Mouse (Mus musculus) midbrain, embryonic 16.5 days (tissue): Measurements from ENCODE around the gene Sirpa. TPM values are rescaled to one million over a fixed set of nuclear protein-coding genes. Genes with fewer than 3 reads are reported as not detected.

Source experiments
- ATAC-seq: fragments of 200-750 bp; cut with Nextera tagmentation; 2 replicates; pipeline ENCODE4 v1.8.0; 2017; ENCODE audit warnings: moderate TSS enrichment
- H3K27ac ChIP-seq: fragments of 300-500 bp; sonication (generic); 2 replicates; pipeline ENCODE4 v1.5.1; 2014; ENCODE audit warnings: mild to moderate bottlenecking, low read length, mixed read lengths
- H3K27me3 ChIP-seq: fragments of 300-500 bp; sonication (generic); 2 replicates; pipeline ENCODE4 v1.6.1; 2014; ENCODE audit warnings: low read depth, low read length, mixed read lengths; ENCODE audit not compliant: control insufficient read depth, insufficient read depth
- H3K36me3 ChIP-seq: fragments of 300-500 bp; sonication (generic); 2 replicates; pipeline ENCODE4 v1.6.1; 2014; ENCODE audit warnings: mild to moderate bottlenecking, low read length, moderate library complexity, mixed read lengths; ENCODE audit not compliant: control insufficient read depth, insufficient read depth
- H3K4me1 ChIP-seq: fragments of 300-500 bp; sonication (generic); 2 replicates; pipeline ENCODE4 v1.6.1; 2014; ENCODE audit warnings: mild to moderate bottlenecking, low read length, mixed read lengths; ENCODE audit not compliant: control insufficient read depth, insufficient read depth
- H3K4me2 ChIP-seq: fragments of 300-500 bp; sonication (generic); 2 replicates; pipeline ENCODE4 v1.6.1; 2014; ENCODE audit warnings: mild to moderate bottlenecking, low read length, mixed read lengths
- H3K4me3 ChIP-seq: fragments of 300-500 bp; sonication (generic); 2 replicates; pipeline ENCODE4 v1.5.1; 2014; ENCODE audit warnings: low read depth, mild to moderate bottlenecking, low read length, moderate library complexity, mixed read lengths
- H3K9ac ChIP-seq: fragments of 300-500 bp; sonication (generic); 2 replicates; pipeline ENCODE4 v1.6.1; 2014; ENCODE audit warnings: low read depth, low read length, mixed read lengths
- H3K9me3 ChIP-seq: fragments of 300-500 bp; sonication (generic); replicated peaks from 2 replicates; pipeline ENCODE4 v1.6.1; 2014; ENCODE audit warnings: mild to moderate bottlenecking, low read length, mixed read lengths; ENCODE audit not compliant: control insufficient read depth, poor library complexity, severe bottlenecking
- WGBS: fragments of 180-500 bp; shearing (Covaris S2); extraction: QIAGEN DNeasy Blood & Tissue Kit; methylation state at CpG from one replicate; pipeline ENCODE4 v1.1.7; 2014; 5-methylcytosine and 5-hydroxymethylcytosine counted together
- polyA plus RNA-seq: library from polyadenylated mRNA; unstranded; fragments of >200 nt; fragmentation: Nextera tagmentation; extraction: Ambion mirVana; gene quantifications from 2 replicates; pipeline ENCODE4 v1.2.1, GENCODE M21; 2015

The Sirpa gene
- polyA plus RNA-seq, 1 experiment from 2014 or later, result 45.9 TPM

GRCm38 (mm10) chr2:129599231-129600084 lies 6.8 kb downstream of the Sirpa start:
- H3K27ac ChIP-seq, result no peak overlapping the region
- no peak overlapping the region for H3K4me2 ChIP-seq
- no peak for ATAC-seq
- H3K4me1 ChIP-seq, result peaks cover 26% of the 10 kb centered on the region
- WGBS, result 44% methylated on average over 8 of the region's 8 CpGs
- no peaks in the 10 kb centered on the region for H3K36me3 ChIP-seq
- no peak overlapping the region for H3K4me3 ChIP-seq
- no peaks in the 10 kb centered on the region for H3K9me3 ChIP-seq
- no peak overlapping the region for H3K9ac ChIP-seq
- no peaks in the 10 kb centered on the region for H3K27me3 ChIP-seq

- H3K4me3 ChIP-seq, result no peak overlapping the region
- no peaks in the 10 kb centered on the region for H3K27me3 ChIP-seq
- H3K4me1 ChIP-seq, result peaks cover 12% of the 10 kb centered on the region
- H3K4me2 ChIP-seq, result no peak overlapping the region
- H3K9me3 ChIP-seq, result no peaks in the 10 kb centered on the region
- no peak overlapping the region for H3K27ac ChIP-seq
- WGBS, result 88% methylated on average over 1 of the region's 1 CpGs
- no peaks in the 10 kb centered on the region for H3K36me3 ChIP-seq
- no peak overlapping the region for H3K9ac ChIP-seq
- ATAC-seq, result no peak
These were observed 8.5 kb downstream of the Sirpa start for GRCm38 (mm10) chr2:129601059-129601650.

- Histone ChIP-seq H3K36me3 (no peaks in the 10 kb centered on the region), H3K4me2 (no peak overlapping the region), H3K27me3 (no peaks in the 10 kb centered on the region), H3K9me3 (no peaks in the 10 kb centered on the region), H3K9ac (no peak overlapping the region), H3K4me3 (no peak overlapping the region), H3K4me1 (peaks cover 17% of the 10 kb centered on the region), H3K27ac (no peak overlapping the region)
- WGBS, result 83% methylated on average over 10 of the region's 10 CpGs
- no peak for ATAC-seq
These were observed 9.4 kb downstream of the Sirpa start for GRCm38 (mm10) chr2:129601894-129602663.

GRCm38 (mm10) chr2:129602856-129603255 lies 10.2 kb downstream of the Sirpa start:
- Histone ChIP-seq H3K4me2 (no peak overlapping the region), H3K27ac (no peak overlapping the region), H3K4me3 (no peak overlapping the region), H3K9me3 (no peaks in the 10 kb centered on the region), H3K4me1 (peaks cover 12% of the 10 kb centered on the region), H3K27me3 (no peaks in the 10 kb centered on the region), H3K9ac (no peak overlapping the region), H3K36me3 (no peaks in the 10 kb centered on the region)
- ATAC-seq, result no peak
- 95% methylated on average over 7 of the region's 7 CpGs for WGBS

GRCm38 (mm10) chr2:129603536-129603935 lies 10.9 kb downstream of the Sirpa start:
- H3K27me3 ChIP-seq, result no peaks in the 10 kb centered on the region
- peak; percentile 91 for ATAC-seq
- H3K27ac ChIP-seq, result no peak overlapping the region
- H3K36me3 ChIP-seq, result no peaks in the 10 kb centered on the region
- no peak overlapping the region for H3K4me3 ChIP-seq
- no peak overlapping the region for H3K9ac ChIP-seq
- no peak overlapping the region for H3K4me2 ChIP-seq
- H3K9me3 ChIP-seq, result no peaks in the 10 kb centered on the region
- WGBS, result 100% methylated on average over 1 of the region's 1 CpGs
- peaks cover 12% of the 10 kb centered on the region for H3K4me1 ChIP-seq

- 14% methylated on average over 6 of the region's 6 CpGs for WGBS
- no peak overlapping the region for H3K4me3 ChIP-seq
- H3K9me3 ChIP-seq, result no peaks in the 10 kb centered on the region
- no peak overlapping the region for H3K27ac ChIP-seq
- no peak overlapping the region for H3K4me2 ChIP-seq
- no peaks in the 10 kb centered on the region for H3K27me3 ChIP-seq
- H3K9ac ChIP-seq, result no peak overlapping the region
- ATAC-seq, result no peak
- peaks cover 12% of the 10 kb centered on the region for H3K4me1 ChIP-seq
- H3K36me3 ChIP-seq, result 0 out of 2 replicates have a peak, but pooled peaks cover under 1% of the 10 kb centered on the region
These were observed 11.4 kb downstream of the Sirpa start for GRCm38 (mm10) chr2:129604032-129604431.

GRCm38 (mm10) chr2:129605816-129606215 lies 13.2 kb downstream of the Sirpa start:
- no peak overlapping the region for H3K4me3 ChIP-seq
- no peaks in the 10 kb centered on the region for H3K27me3 ChIP-seq
- no peaks in the 10 kb centered on the region for H3K9me3 ChIP-seq
- no peak overlapping the region for H3K4me2 ChIP-seq
- H3K36me3 ChIP-seq, result peaks cover 6% of the 10 kb centered on the region
- no peak overlapping the region for H3K27ac ChIP-seq
- WGBS, result 78% methylated on average over 3 of the region's 3 CpGs
- peaks cover 9% of the 10 kb centered on the region for H3K4me1 ChIP-seq
- ATAC-seq, result no peak
- no peak overlapping the region for H3K9ac ChIP-seq

- no peaks in the 10 kb centered on the region for H3K9me3 ChIP-seq
- H3K9ac ChIP-seq, result no peak overlapping the region
- peaks cover 9% of the 10 kb centered on the region for H3K4me1 ChIP-seq
- no peak overlapping the region for H3K4me3 ChIP-seq
- WGBS, result 27% methylated on average over 8 of the region's 8 CpGs
- H3K4me2 ChIP-seq, result no peak overlapping the region
- no peaks in the 10 kb centered on the region for H3K27me3 ChIP-seq
- ATAC-seq, result no peak
- no peak overlapping the region for H3K27ac ChIP-seq
- peaks cover 10% of the 10 kb centered on the region for H3K36me3 ChIP-seq
These were observed 13.6 kb downstream of the Sirpa start for GRCm38 (mm10) chr2:129606269-129606668.

- H3K36me3 ChIP-seq, result peaks cover 10% of the 10 kb centered on the region
- H3K4me1 ChIP-seq, result peaks cover 9% of the 10 kb centered on the region
- H3K4me3 ChIP-seq, result no peak overlapping the region
- no peak overlapping the region for H3K4me2 ChIP-seq
- no peaks in the 10 kb centered on the region for H3K27me3 ChIP-seq
- no peak for ATAC-seq
- no peak overlapping the region for H3K27ac ChIP-seq
- 71% methylated on average over 2 of the region's 2 CpGs for WGBS
- no peaks in the 10 kb centered on the region for H3K9me3 ChIP-seq
- no peak overlapping the region for H3K9ac ChIP-seq
These were observed 14.3 kb downstream of the Sirpa start for GRCm38 (mm10) chr2:129606899-129607298.
